Mouse (Mus musculus): ENCODE measurements around the gene Lta. TPM values are rescaled to one million over a fixed set of nuclear protein-coding genes. Genes with fewer than 3 reads are reported as not detected.

Lta gene
- 0.15 TPM in 1 of 2 replicates, not detected in the other for polyA plus RNA-seq (2015; fragmentation: Nextera tagmentation; extraction: Ambion mirVana)

DNA sequence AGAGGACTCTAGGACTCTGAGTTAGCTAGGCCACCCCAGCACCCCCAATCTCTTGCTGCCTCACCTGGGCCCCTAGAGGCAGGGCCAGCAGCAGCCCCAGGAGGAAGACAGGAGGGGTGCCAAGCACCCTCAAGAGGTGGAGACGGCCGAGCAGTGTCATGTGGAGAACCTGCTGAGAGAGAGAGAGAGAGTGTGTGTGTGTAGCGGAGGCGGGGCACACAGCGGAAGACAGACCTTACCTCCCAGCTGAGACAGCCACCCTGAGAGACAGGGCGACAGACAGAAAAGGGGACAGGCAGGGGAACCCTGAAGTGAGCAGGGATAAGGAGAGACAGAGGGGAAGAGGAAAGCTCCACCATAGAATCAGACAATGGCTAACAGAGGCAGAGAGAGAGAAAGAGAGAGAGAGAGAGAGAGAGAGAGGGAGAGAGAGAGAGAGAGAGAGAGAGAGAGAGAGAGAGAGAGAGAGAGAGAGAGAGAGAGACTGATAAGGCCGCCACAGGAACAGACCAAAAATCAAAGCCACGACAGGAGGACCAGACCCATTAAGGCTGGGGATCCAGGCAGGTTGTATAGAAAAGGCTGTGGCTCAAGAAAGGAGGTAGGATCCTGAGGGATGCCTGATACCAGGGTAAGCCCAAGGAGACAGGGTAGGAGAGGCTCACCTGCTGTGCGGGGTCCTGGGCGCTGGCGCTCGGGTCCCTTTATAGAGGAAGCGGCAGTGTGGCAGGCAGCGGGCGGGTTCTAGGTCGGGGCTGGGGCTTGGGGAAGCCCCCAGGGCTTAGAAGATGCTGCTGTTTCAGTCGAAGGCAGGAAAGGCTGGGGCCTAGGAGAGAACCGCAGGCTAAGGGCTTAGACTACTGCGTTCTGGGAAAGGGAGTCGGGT, at the start of gene Lta:
Gene Lta, minus strand, starts transcription at position 858 of the 886 bp plus-strand sequence.
- no peaks in the 10 kb centered on the region for H3K9me3 ChIP-seq (replicated peaks; ENCODE audit: low read length)
- no peak within 1 kb of the TSS for H3K4me3 ChIP-seq (replicated peaks; ENCODE audit: low read depth, low read length)
- ATAC-seq (replicated peaks; ENCODE audit: low FRiP score, low read depth) (no peak), DNase-seq (ENCODE audit: low spot score) (no peak)
- H3K36me3 ChIP-seq (ENCODE audit: insufficient read depth, low read length) = no peaks in the 10 kb centered on the region
- no peaks in the 10 kb centered on the region for H3K4me1 ChIP-seq (replicated peaks; ENCODE audit: insufficient read depth, low read length)
- H3K27me3 ChIP-seq (ENCODE audit: insufficient read depth, low read length) = no peaks in the 10 kb centered on the region
- TF ChIP-seq CTCF (IDR thresholded peaks at IDR 0.05; ENCODE audit: low read depth) = no peak
- no peak within 1 kb of the TSS for H3K27ac ChIP-seq
- WGBS = 47% methylated on average over 20 of the region's 20 CpGs
- no peak within 1 kb of the TSS for H3K4me2 ChIP-seq (ENCODE audit: low read length)
- no peak within 1 kb of the TSS for H3K9ac ChIP-seq (ENCODE audit: low read depth, low read length)

DNA sequence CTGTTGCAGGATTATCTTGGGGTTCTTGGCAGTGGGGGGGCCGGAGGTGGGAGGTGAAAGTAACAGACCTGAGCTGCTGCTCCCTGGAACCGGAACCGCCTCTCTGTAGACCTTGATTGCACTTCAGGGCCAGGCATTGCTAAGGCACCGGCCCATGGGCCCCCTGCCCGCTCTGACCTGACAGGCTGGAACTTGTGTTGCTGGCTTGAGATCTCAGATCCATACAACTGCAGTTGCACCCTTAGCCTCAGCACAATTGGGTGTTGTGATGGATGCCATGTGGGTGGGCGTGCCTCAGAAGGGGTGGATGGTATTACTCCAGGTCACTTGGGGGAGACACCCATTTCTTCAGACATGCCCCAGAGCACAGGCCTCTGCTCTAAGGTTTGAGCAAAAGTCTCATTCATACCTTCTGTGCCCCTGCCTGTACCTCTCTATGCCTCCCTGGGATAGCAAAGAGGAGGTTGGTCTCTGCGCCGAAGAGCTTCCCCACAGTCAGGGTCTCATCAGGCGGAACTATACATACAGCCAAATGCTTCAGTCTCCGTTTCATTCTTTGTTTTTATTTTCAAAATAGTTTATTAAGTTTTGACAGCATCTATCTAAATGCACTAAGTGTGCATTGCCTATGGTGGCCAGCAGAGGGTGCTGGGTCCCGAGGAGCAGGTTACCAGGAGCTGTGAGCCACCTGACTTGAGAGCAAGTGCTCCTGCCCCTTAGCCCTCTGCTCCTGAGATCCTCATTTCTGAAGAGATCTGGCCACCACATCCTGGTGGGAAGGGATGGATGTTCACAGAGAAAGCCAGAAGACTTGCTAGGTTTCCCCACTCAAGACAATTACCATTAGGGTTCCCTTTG, 49.3 kb upstream of the Lta start:
- Histone ChIP-seq H3K4me3 (replicated peaks; ENCODE audit: low read depth, low read length) (no peak overlapping the region), H3K9me3 (replicated peaks; ENCODE audit: low read length) (no peaks in the 10 kb centered on the region), H3K4me2 (ENCODE audit: low read length) (no peak overlapping the region), H3K4me1 (replicated peaks; ENCODE audit: insufficient read depth, low read length) (no peaks in the 10 kb centered on the region), H3K27ac (no peak overlapping the region), H3K9ac (ENCODE audit: low read depth, low read length) (no peak overlapping the region), H3K27me3 (ENCODE audit: insufficient read depth, low read length) (no peaks in the 10 kb centered on the region), H3K36me3 (ENCODE audit: insufficient read depth, low read length) (peaks cover 43% of the 10 kb centered on the region)
- WGBS = 48% methylated on average over 11 of the region's 11 CpGs
- ATAC-seq (replicated peaks; ENCODE audit: low FRiP score, low read depth) = peak; percentile 23; the same call in 1 of the 2 replicates
- peak; percentile 81 for TF ChIP-seq CTCF (IDR thresholded peaks at IDR 0.05; ENCODE audit: low read depth)
- peak; percentile 74 for DNase-seq (ENCODE audit: low spot score)

DNA sequence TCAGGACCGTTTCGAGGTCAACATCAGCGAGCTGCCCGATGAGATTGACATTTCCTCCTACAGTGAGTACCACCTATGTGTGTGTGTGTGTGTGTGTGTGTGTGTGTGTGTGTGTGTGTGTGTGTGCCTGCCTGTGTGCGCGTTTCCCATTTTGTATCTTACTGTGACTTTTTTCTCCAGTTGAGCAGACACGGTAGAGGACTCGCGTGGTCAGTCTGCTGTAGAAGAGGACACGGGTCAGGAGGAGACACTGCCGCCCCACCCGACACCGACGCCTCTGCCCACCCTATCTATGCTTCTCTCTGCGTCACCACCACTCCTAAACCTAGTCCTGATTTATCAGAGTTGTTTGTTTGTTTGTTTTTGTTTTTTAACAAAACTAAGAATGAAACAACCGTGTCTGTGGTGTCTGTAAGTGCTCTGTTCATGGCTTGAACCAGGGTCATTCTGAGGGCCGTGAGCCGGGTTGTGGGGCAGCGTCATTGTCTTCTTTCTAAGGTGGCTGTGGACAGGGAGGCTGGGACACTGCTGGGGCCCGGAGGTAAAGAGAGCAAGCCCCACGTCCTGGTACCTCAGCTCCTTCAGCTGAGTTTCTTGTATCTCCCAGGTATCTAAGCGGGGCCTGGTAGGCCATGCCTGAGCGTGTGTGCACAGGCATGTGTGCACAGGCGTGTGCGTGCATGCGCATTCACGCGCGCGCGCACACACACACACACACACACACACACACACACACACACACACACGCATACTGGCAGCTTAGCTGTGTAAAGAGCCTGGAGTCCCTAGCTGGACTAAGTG, 48.3 kb upstream of the Lta start:
- no peaks in the 10 kb centered on the region for H3K9me3 ChIP-seq (replicated peaks; ENCODE audit: low read length)
- no peak for TF ChIP-seq CTCF (IDR thresholded peaks at IDR 0.05; ENCODE audit: low read depth)
- DNase-seq (ENCODE audit: low spot score) (no peak), ATAC-seq (replicated peaks; ENCODE audit: low FRiP score, low read depth) (no peak; the same call in 1 of the 2 replicates)
- no peak overlapping the region for H3K4me2 ChIP-seq (ENCODE audit: low read length)
- no peaks in the 10 kb centered on the region for H3K4me1 ChIP-seq (replicated peaks; ENCODE audit: insufficient read depth, low read length)
- no peak overlapping the region for H3K4me3 ChIP-seq (replicated peaks; ENCODE audit: low read depth, low read length)
- no peaks in the 10 kb centered on the region for H3K27me3 ChIP-seq (ENCODE audit: insufficient read depth, low read length)
- H3K36me3 ChIP-seq (ENCODE audit: insufficient read depth, low read length) = peaks cover 53% of the 10 kb centered on the region
- H3K9ac ChIP-seq (ENCODE audit: low read depth, low read length) = no peak overlapping the region
- 82% methylated on average over 32 of the region's 32 CpGs for WGBS
- no peak overlapping the region for H3K27ac ChIP-seq

DNA sequence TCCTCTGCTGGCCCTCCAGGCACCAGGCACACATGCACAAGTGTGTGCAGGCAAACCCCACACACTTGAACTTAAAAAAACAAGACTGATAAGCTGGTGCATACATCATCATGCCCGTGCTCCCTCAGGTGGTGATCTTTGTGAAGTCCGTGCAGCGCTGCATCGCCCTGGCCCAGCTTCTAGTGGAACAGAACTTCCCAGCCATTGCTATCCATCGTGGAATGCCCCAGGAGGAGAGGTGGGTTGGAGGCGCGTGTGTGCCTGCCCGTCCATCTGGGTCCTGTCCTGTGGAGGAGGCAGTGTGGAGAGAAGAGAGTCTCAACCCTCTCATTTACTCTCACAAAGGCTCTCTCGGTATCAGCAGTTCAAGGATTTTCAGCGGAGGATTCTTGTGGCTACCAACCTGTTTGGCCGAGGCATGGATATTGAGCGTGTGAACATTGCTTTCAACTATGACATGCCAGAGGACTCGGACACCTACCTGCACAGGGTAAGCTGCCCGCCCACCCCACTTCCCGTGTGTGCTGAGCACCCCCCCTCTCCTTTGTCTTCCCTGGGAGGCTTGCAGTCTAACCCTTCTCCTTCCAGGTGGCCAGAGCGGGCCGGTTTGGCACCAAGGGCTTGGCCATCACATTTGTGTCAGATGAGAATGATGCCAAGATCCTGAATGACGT, 47.6 kb upstream of the Lta start:
- Histone ChIP-seq H3K9me3 (replicated peaks; ENCODE audit: low read length) (no peaks in the 10 kb centered on the region), H3K27ac (no peak overlapping the region; the same call in 1 of the 2 replicates), H3K27me3 (ENCODE audit: insufficient read depth, low read length) (no peaks in the 10 kb centered on the region), H3K9ac (ENCODE audit: low read depth, low read length) (no peak overlapping the region), H3K36me3 (ENCODE audit: insufficient read depth, low read length) (peaks cover 56% of the 10 kb centered on the region), H3K4me2 (ENCODE audit: low read length) (no peak overlapping the region), H3K4me1 (replicated peaks; ENCODE audit: insufficient read depth, low read length) (no peaks in the 10 kb centered on the region), H3K4me3 (replicated peaks; ENCODE audit: low read depth, low read length) (no peak overlapping the region)
- WGBS = 80% methylated on average over 18 of the region's 18 CpGs
- TF ChIP-seq CTCF (IDR thresholded peaks at IDR 0.05; ENCODE audit: low read depth) = 0 out of 2 replicates have a peak, but pooled peaks have one; percentile 2
- no peak for ATAC-seq (replicated peaks; ENCODE audit: low FRiP score, low read depth)
- DNase-seq (ENCODE audit: low spot score) = no peak

DNA sequence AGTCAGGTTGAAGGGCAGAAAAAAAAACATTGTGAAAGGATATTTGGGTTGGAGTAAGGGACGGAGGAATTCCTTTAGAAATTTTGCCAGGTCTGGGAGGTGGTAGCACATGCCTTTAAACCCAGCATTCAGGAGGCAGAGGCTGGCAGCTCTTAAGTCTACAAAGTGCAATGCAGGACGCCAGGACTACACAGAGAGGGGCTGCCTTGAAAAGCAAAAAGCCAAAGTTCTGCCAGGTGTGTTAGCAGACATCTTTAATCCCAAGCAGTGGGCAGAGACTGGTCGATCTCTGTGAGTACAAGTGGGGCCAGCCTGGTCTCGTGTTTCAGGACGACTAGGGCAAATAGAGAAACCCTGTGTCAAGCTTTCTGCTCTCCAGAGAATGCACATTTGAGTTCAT, 46.8 kb upstream of the Lta start:
- Histone ChIP-seq H3K4me3 (replicated peaks; ENCODE audit: low read depth, low read length) (no peak overlapping the region), H3K27ac (no peak overlapping the region; the same call in 1 of the 2 replicates), H3K4me1 (replicated peaks; ENCODE audit: insufficient read depth, low read length) (no peaks in the 10 kb centered on the region; the same call in 1 of the 2 replicates), H3K27me3 (ENCODE audit: insufficient read depth, low read length) (no peaks in the 10 kb centered on the region), H3K36me3 (ENCODE audit: insufficient read depth, low read length) (peaks cover 64% of the 10 kb centered on the region), H3K9me3 (replicated peaks; ENCODE audit: low read length) (no peaks in the 10 kb centered on the region), H3K9ac (ENCODE audit: low read depth, low read length) (no peak overlapping the region), H3K4me2 (ENCODE audit: low read length) (no peak overlapping the region)
- no peak for ATAC-seq (replicated peaks; ENCODE audit: low FRiP score, low read depth)
- DNase-seq (ENCODE audit: low spot score) = no peak
- WGBS = 69% methylated on average over 5 of the region's 5 CpGs
- TF ChIP-seq CTCF (IDR thresholded peaks at IDR 0.05; ENCODE audit: low read depth) = no peak

Data from kidney, postnatal 0 days (tissue).